Mouse (Mus musculus): ENCODE data around the gene Ctsd. TPM values are rescaled to one million over a fixed set of nuclear protein-coding genes. Genes with fewer than 3 reads are reported as not detected.
A peak's percentile ranks its signal among the peaks of the same experiment; 100 is the strongest.
"Not testable (repeated sequence)": the region's sequence is repeated elsewhere in the genome, so short reads cannot be mapped to it uniquely, and the experiment has no call there.

Ctsd gene
- polyA plus RNA-seq (2012; rRNA removed) = 1,099 and 1,739 TPM in 2 replicates

DNA sequence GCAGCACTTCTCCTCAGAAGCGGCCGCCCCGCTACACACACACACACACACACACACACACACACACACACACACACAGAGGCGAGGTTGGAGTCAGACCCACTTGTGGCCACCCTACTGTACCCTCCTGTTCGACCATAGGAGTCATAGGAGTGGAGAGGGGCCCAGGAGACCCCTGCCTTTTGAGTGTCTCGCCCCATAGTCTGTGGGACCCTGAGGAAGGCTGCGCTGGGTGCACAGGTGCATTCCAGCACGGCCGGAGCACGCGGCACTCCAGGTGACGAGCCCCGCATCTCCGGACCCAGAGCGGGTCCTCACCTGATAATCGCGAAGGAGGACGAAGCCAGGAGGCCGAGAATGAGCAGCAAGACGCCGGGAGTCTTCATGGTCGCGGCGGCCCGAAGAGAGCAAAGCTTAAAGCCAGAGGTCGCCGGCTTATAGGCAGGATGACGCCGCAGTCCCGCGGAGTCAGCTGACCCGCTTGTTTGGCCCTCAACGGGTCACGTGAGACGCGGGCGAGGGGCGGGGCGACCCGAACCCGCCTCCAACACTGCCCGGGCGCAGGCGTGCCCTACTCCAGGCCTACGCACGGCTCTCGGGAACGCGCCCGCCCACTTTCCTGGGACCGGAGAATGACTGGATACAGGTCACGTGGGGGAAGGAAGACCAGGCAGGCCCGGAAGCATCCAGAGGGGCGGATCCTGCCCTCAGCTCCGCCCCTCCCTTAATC, at the start of gene Ctsd:
Gene Ctsd (minus strand): TSS at position 620 of the 730 bp plus-strand sequence.
- DNase-seq (ENCODE audit: low read depth) = peak; percentile 50

DNA sequence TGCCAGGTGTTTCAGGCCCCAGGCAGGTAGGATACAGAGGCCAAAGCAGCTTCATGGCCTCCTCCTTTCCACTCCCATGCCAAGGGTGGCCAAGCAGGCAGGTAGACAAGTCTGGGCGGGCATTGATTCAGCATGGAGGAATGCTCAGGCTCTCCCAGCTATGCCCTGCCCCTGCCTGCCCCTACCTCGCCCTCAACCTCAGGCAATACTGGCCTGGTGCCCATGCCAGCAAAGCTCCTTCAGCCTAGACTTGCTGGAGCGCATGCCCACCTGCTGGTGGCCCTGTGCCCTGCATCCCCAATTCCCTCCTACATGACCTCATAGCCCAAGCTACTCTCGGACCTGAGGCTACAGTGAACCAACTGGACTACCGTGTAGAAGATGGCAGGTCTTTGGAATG, 49.5 kb upstream of the Ctsd start:
- peak; percentile 94 for DNase-seq (ENCODE audit: low read depth)

- DNase-seq (ENCODE audit: low read depth) = no peak
Observed at GRCm38 (mm10) chr7:142435524-142435923, 47.7 kb upstream of the Ctsd start.

- no peak for DNase-seq (ENCODE audit: low read depth)
Observed at GRCm38 (mm10) chr7:142434137-142434865, 46.5 kb upstream of the Ctsd start, which contains the start of gene Syt8. Gene Syt8 (plus strand): TSS chr7:142434850.

GRCm38 (mm10) chr7:142433623-142434022, 45.8 kb upstream of the Ctsd start:
- no peak for DNase-seq (ENCODE audit: low read depth)

DNA sequence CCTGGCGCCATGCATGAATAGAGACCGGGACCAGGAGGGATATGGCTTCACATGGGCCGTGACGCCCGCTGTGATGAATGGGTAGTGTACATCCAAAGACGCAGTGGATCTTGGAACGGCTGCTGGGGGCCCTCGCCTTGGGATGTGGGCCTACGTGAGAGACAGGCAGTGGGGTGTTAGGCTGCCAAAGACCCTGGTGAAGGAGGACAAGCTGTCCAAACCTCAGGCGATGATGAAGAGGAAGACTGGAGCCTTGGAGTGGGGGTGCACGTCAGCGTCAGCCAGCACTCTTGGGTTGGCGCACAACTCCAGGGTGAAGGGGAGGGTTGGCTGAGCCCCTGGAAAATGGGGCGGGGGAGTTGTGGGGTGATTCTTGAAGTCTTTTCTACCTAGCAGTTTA, 43.3 kb upstream of the Ctsd start:
- DNase-seq (ENCODE audit: low read depth) = no peak

GRCm38 (mm10) chr7:142430160-142430678, 42.4 kb upstream of the Ctsd start:
- no peak for DNase-seq (ENCODE audit: low read depth)

DNA sequence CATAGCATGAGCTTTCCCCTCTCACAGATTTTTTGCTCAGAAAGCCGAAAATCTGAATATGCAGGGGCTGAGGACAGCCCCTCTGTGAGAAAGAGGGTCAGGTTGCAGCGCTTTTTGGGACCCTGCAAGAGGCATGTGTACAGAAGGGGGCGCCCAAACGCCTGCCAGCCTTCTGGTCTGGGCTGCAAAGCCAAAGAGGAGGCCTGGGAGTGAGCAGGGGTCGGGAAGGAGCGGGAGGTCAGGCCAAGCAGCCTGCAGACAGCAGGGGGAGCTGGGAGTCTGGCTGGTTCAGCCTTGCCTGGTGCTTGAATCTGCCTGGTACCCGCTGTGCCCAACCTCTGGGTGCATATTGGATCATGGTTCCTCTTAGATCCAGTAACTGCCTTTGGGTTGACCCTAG, 40.4 kb upstream of the Ctsd start:
- no peak for DNase-seq (ENCODE audit: low read depth)

DNA sequence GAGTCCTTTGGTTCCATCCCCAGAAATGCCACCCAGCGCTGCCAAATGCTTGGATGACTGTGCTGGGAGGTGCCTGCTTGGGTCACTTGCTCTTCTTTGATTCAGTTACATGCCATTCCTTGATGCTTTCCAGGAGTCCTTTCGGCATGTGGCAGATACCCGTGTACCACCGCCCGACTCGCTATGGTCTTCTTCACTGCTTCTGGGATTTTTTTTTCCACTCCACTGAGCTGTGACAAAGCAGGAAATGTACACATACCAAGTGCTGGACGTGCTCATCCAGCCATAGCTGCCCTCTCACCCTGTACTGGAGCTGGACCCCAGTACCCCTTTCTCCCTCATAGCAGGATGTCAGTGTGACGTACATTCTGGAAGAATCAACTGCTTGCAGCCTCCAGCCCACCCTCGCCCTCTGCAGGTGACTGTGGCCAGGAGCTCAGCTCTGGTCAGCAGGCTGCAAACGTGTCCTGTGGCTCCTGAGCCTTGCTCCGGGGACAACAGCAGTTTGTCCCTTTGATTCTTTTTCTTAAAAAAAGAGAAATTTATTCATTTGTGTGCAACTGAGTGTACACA, 37.9 kb upstream of the Ctsd start:
- DNase-seq (ENCODE audit: low read depth) = no peak

- DNase-seq (ENCODE audit: low read depth) = no peak
Observed at GRCm38 (mm10) chr7:142421826-142422225, 34.0 kb upstream of the Ctsd start.

- DNase-seq (ENCODE audit: low read depth) = no peak
Observed at GRCm38 (mm10) chr7:142419887-142420286, 32.0 kb upstream of the Ctsd start.

- no peak for DNase-seq (ENCODE audit: low read depth)
Observed at GRCm38 (mm10) chr7:142418679-142419078, 30.8 kb upstream of the Ctsd start.

GRCm38 (mm10) chr7:142418027-142418426, 30.2 kb upstream of the Ctsd start:
- DNase-seq (ENCODE audit: low read depth) = no peak

GRCm38 (mm10) chr7:142416225-142416624, 28.4 kb upstream of the Ctsd start:
- DNase-seq (ENCODE audit: low read depth) = no peak

DNA sequence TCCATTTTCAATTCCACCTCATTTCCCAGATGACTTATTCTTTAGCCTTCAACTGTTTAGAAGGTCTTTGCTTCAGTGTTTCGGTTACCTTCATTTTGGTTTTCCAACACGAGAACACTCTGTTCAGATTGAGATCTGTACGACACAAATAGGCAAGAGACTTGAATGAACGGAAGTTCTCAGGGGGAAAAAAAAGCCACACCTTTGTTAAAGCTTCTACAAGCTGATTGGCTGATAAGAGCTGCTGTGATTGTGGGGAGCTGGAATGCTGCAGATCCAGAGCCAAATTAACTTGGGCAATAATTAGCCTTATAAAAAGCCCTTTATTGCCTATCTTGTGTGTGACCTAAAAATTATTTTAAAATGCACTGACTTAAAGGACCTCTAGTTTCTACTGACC, 27.5 kb upstream of the Ctsd start:
- no peak for DNase-seq (ENCODE audit: low read depth)

- DNase-seq (ENCODE audit: low read depth) = no peak
Observed at GRCm38 (mm10) chr7:142413285-142413684, 25.4 kb upstream of the Ctsd start.

GRCm38 (mm10) chr7:142409603-142410002, 21.8 kb upstream of the Ctsd start:
- no peak for DNase-seq (ENCODE audit: low read depth)

- DNase-seq (ENCODE audit: low read depth) = no peak
Observed at GRCm38 (mm10) chr7:142408686-142409085, 20.8 kb upstream of the Ctsd start.

DNA sequence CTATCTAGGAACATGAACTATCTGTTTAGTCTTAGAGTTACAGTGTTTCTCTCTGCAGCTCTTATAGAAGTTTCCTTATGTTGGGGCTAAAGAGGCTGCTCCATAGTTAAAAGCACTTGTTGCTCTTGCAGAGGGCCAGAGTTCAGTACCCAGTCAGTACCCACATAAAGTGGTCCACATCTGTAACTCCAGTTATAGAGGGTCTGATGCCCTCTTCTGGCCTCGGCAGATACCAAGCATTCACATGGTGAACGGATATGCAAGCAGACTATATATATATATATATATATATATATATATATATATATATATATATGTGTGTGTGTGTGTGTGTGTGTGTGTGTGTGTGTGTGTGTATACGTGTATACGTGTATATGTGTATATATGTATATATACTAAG, 20.1 kb upstream of the Ctsd start:
- DNase-seq (ENCODE audit: low read depth) = no peak

DNA sequence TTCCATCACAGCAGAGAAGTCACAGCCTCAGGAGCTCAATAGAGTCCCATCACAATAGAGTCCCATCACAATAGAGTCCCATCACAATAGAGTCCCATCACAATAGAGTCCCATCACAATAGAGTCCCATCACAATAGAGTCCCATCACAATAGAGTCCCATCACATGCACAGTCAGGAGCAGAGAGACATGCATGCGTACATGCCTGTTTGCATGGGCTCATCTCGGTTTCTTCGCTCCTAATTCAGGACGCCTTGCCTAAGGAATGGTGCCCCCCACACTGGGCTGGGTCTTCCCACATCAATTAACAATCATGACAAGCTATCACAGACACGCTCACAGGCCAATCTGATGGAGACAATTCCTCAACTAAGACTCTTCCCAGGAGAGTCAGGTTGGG, 17.3 kb upstream of the Ctsd start:
- DNase-seq (ENCODE audit: low read depth) = not testable (repeated sequence)

GRCm38 (mm10) chr7:142403591-142403990, 15.8 kb upstream of the Ctsd start:
- no peak for DNase-seq (ENCODE audit: low read depth)

- DNase-seq (ENCODE audit: low read depth) = no peak
Observed at GRCm38 (mm10) chr7:142400750-142401142, 12.9 kb upstream of the Ctsd start.
